Mouse (Mus musculus): ENCODE measurements around the gene C1rl.
"Not testable (repeated sequence)": the region's sequence is repeated elsewhere in the genome, so short reads cannot be mapped to it uniquely, and the experiment has no call there.

DNA sequence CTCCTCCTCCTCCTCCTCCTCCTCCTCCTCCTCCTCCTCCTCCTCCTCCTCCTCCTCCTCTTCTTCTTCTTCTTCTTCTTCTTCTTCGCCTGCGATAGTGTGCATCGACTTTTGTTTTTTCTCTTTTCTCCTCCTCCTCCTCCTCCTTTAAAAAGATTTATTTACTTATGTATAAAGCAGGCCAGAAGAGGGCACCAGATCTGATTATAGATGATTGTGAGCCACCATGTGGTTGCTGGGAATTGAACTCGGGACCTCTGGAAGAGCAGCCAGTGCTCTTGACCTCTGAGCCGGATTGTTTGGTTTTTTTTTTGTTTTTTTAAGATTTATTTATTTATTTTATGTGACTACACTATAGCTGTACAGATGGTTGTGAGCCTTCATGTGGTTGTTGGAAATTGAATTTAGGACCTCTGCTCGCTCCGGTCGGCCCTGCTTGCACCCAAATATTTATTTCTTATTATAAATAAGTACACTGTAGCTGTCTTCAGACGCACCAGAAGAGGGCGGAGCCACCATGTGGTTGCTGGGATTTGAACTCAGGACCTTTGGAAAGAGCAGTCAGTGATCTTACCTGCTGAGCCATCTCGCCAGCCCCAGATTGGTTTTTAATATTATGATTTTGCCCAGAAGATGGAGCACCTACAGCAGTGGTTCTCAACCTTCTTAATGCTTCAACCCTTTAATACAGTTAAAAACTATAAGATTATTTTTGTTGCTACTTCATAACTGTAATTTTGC lies 17.4 kb upstream of the C1rl start:
- not testable (repeated sequence) for TF ChIP-seq CTCF (IDR thresholded peaks at IDR 0.05; ENCODE audit: control insufficient read depth, insufficient read depth, insufficient read length); FOSL1 (IDR thresholded peaks at IDR 0.05; ENCODE audit: insufficient read depth, low read length, poor library complexity, severe bottlenecking); USF1 (IDR thresholded peaks at IDR 0.05; ENCODE audit: low read depth); CEBPB (IDR thresholded peaks at IDR 0.05; ENCODE audit: low read depth); MYOG (IDR thresholded peaks at IDR 0.05; ENCODE audit: control insufficient read depth, extremely low read depth, insufficient read length); MYOD1 (IDR thresholded peaks at IDR 0.05; ENCODE audit: control insufficient read depth, insufficient read length, low read depth)
- peak; percentile 52 for TF ChIP-seq MAX (IDR thresholded peaks at IDR 0.05)
